Mouse (Mus musculus) forebrain, embryonic 16.5 days (tissue): ENCODE measurements around the gene Inpp4b. TPM values are rescaled to one million over a fixed set of nuclear protein-coding genes. Genes with fewer than 3 reads are reported as not detected.

Experiments
- ATAC-seq: fragments of 200-750 bp; cut with Nextera tagmentation; 2 replicates; pipeline ENCODE4 v1.8.0; 2017; ENCODE audit warnings: mild to moderate bottlenecking, moderate library complexity
- H3K27ac ChIP-seq: fragments of 300-500 bp; sonication (generic); 2 replicates; pipeline ENCODE4 v1.5.1; 2014; ENCODE audit warnings: low read length, control low read depth
- H3K27me3 ChIP-seq: fragments of 300-500 bp; sonication (generic); replicated peaks from 2 replicates; pipeline ENCODE4 v1.6.1; 2014; ENCODE audit warnings: low read length; ENCODE audit not compliant: control insufficient read depth, insufficient read depth
- H3K36me3 ChIP-seq: fragments of 300-500 bp; sonication (generic); 2 replicates; pipeline ENCODE4 v1.6.1; 2014; ENCODE audit not compliant: control insufficient read depth, insufficient read depth
- H3K4me1 ChIP-seq: fragments of 300-500 bp; sonication (generic); replicated peaks from 2 replicates; pipeline ENCODE4 v1.6.1; 2014; ENCODE audit warnings: low read length; ENCODE audit not compliant: control insufficient read depth, insufficient read depth
- H3K4me2 ChIP-seq: fragments of 300-500 bp; sonication (generic); 2 replicates; pipeline ENCODE4 v1.6.1; 2014; ENCODE audit warnings: mild to moderate bottlenecking, low read length, control low read depth
- H3K4me3 ChIP-seq: fragments of 300-500 bp; sonication (generic); replicated peaks from 2 replicates; pipeline ENCODE4 v1.5.1; 2014; ENCODE audit warnings: mild to moderate bottlenecking, low read length, control low read depth
- H3K9ac ChIP-seq: fragments of 300-500 bp; sonication (generic); replicated peaks from 2 replicates; pipeline ENCODE4 v1.6.1; 2014; ENCODE audit warnings: low read depth, low read length, control low read depth
- H3K9me3 ChIP-seq: fragments of 300-500 bp; sonication (generic); 2 replicates; pipeline ENCODE4 v1.6.1; 2016; ENCODE audit warnings: low read length; ENCODE audit not compliant: control insufficient read depth
- WGBS: fragments of 180-500 bp; shearing (Covaris S2); extraction: QIAGEN DNeasy Blood & Tissue Kit; methylation state at CpG from one replicate; pipeline ENCODE4 v1.1.7; 2014; 5-methylcytosine and 5-hydroxymethylcytosine counted together
- polyA plus RNA-seq: library from polyadenylated mRNA; unstranded; fragments of >200 nt; fragmentation: Nextera tagmentation; extraction: Ambion mirVana; gene quantifications from 2 replicates; pipeline ENCODE4 v1.2.1, GENCODE M21; 2015

Inpp4b gene
- polyA plus RNA-seq, 1 experiment from 2014 or later, result 6.5 TPM

DNA sequence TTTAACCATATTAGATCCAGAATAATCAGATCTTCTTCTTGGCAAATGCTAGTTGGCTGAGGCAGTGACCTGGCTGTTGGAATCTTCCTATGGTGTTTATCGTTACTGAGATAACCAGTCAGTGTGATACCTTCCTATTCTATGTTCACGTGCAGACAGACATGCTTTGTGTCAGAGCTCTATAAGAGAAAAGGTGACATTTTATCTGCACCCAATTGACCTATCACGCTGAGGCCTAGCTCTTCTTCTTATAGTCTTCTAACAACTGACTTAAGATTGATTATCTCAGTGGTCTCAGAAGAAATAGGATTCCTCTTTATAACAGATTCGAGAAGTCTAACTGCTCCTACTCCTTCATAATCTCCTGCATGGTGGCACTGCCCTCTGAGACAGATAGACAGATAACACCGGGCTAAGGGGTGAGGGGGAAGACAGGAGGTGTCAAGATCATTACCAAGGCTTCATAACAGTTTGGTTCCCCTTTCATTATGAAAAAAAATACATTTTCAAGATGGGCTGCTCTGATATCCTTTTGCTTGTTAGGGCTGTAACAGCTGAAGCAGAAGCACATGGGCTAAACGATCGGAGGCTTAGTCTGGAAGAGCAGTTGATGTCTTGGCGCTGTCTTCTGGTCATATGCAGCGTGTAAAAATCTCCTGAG, 431.1 kb downstream of the Inpp4b start:
- Histone ChIP-seq H3K4me2 (no peak overlapping the region), H3K36me3 (no peaks in the 10 kb centered on the region), H3K4me1 (peaks cover 3% of the 10 kb centered on the region; the same call in 1 of the 2 replicates), H3K9ac (no peak overlapping the region), H3K27me3 (0 out of 2 replicates have a peak, but pooled peaks cover 2% of the 10 kb centered on the region), H3K27ac (no peak overlapping the region), H3K4me3 (no peak overlapping the region), H3K9me3 (no peaks in the 10 kb centered on the region)
- no peak for ATAC-seq
- WGBS, result 84% methylated on average over 9 of the region's 9 CpGs

DNA sequence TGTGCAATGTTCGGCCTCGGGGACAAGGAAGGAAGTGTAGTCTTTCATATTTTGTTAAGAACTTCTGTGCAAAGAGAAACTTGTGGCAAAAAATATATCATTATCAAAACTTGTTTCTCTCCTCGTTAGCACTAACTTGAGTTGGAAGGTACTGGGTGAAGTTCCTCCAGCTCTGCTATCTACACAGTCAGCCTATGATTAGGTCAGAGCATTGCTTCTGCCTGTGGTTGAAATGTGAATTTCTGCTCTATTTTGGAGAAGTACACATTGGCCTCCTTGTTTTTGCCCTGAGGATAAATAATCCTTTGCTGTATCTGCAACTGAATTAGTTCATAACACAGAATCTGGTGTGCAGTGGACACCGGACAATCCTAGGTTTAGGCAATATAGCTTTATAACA, 431.7 kb downstream of the Inpp4b start:
- no peak for ATAC-seq
- Histone ChIP-seq H3K4me3 (no peak overlapping the region), H3K4me1 (peaks cover 3% of the 10 kb centered on the region; the same call in 1 of the 2 replicates), H3K27ac (no peak overlapping the region), H3K9ac (no peak overlapping the region), H3K9me3 (no peaks in the 10 kb centered on the region), H3K27me3 (0 out of 2 replicates have a peak, but pooled peaks cover 2% of the 10 kb centered on the region), H3K36me3 (no peaks in the 10 kb centered on the region), H3K4me2 (no peak overlapping the region)
- 86% methylated on average over 4 of the region's 4 CpGs for WGBS

GRCm38 (mm10) chr8:81774454-81774853, 432.1 kb downstream of the Inpp4b start:
- Histone ChIP-seq H3K4me1 (peaks cover 3% of the 10 kb centered on the region; the same call in 1 of the 2 replicates), H3K36me3 (no peaks in the 10 kb centered on the region), H3K9ac (no peak overlapping the region), H3K27ac (no peak overlapping the region), H3K9me3 (no peaks in the 10 kb centered on the region), H3K27me3 (0 out of 2 replicates have a peak, but pooled peaks cover 2% of the 10 kb centered on the region), H3K4me2 (no peak overlapping the region), H3K4me3 (no peak overlapping the region)
- no peak for ATAC-seq
- 85% methylated on average over 1 of the region's 1 CpGs for WGBS

DNA sequence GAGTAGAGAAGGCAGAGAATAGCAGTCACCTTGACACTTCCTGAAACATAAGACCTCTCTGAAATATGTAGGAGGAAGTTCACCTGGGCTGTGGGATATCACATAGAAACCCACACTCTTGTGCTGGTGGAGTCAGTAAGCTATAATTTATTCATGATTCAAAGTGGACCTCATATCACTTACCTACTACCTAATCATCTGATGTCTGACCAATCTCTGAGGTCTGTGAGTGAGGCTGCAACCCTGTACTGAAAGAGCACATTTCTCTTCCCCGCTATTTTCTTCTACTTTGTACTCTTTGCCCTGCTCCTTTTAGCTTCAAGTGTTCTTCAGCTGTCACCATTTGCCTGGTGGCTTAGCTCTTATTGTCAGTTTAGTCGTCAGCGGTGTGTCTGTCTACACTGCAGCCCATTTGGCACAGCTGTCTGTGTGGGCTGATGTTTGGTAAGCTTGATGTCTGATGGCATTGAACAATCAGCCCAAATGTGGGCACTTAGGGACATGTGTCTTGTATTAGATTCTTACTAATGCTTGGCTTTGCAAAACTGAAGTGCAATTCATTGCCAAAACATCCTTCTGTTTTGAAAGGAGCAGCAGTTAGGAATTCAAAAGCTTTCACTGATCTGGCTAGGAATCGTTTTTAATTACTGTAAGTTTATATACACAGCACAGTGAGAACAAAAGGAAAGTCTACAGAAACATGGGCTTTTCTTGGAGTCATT, 434.3 kb downstream of the Inpp4b start:
- WGBS, result 41% methylated on average over 4 of the region's 4 CpGs
- peaks cover 3% of the 10 kb centered on the region; the same call in 1 of the 2 replicates for H3K4me1 ChIP-seq
- 0 out of 2 replicates have a peak, but pooled peaks cover 2% of the 10 kb centered on the region for H3K27me3 ChIP-seq
- ATAC-seq, result peak; percentile 40
- H3K4me3 ChIP-seq, result no peak overlapping the region
- no peak overlapping the region for H3K27ac ChIP-seq
- H3K9me3 ChIP-seq, result no peaks in the 10 kb centered on the region
- H3K36me3 ChIP-seq, result no peaks in the 10 kb centered on the region
- no peak overlapping the region for H3K9ac ChIP-seq
- no peak overlapping the region for H3K4me2 ChIP-seq

- WGBS, result 90% methylated on average over 1 of the region's 1 CpGs
Measured at GRCm38 (mm10) chr8:81777704-81778103, 435.3 kb downstream of the Inpp4b start.

DNA sequence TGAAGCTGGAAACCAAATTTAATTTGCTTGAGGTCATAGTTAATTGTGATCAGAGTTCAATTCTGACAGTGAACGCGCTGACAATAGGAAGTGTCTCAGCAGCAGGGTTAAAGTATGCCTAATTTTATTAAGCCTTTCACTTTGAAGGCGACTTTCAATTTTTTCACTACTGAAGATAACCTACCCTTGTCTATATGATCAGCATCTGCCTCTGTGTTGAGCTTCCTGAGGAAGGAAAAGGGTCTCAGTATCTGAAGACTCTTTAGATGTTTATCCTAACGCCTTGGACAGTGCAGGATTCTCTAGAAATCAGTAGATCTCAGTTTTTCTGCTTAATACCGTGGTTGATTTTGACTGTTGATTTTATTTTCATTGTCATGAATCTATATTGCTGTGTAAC, 437.1 kb downstream of the Inpp4b start:
- no peak overlapping the region for H3K9ac ChIP-seq
- no peak for ATAC-seq
- 90% methylated on average over 5 of the region's 5 CpGs for WGBS
- H3K4me2 ChIP-seq, result no peak overlapping the region
- no peaks in the 10 kb centered on the region for H3K27me3 ChIP-seq
- H3K4me3 ChIP-seq, result no peak overlapping the region
- peaks cover 3% of the 10 kb centered on the region; the same call in 1 of the 2 replicates for H3K4me1 ChIP-seq
- no peaks in the 10 kb centered on the region for H3K9me3 ChIP-seq
- H3K27ac ChIP-seq, result no peak overlapping the region
- H3K36me3 ChIP-seq, result no peaks in the 10 kb centered on the region

More at GRCm38 (mm10) chr8:81777704-81778103, 435.3 kb downstream of the Inpp4b start:
- H3K36me3 ChIP-seq, result no peaks in the 10 kb centered on the region
- H3K9me3 ChIP-seq, result no peaks in the 10 kb centered on the region
- H3K27ac ChIP-seq, result no peak overlapping the region
- peaks cover 3% of the 10 kb centered on the region; the same call in 1 of the 2 replicates for H3K4me1 ChIP-seq
- ATAC-seq, result no peak
- no peak overlapping the region for H3K9ac ChIP-seq
- H3K27me3 ChIP-seq, result 0 out of 2 replicates have a peak, but pooled peaks cover 2% of the 10 kb centered on the region
- H3K4me2 ChIP-seq, result no peak overlapping the region
- H3K4me3 ChIP-seq, result no peak overlapping the region

GRCm38 (mm10) chr8:81780166-81780565, 437.8 kb downstream of the Inpp4b start:
- H3K4me2 ChIP-seq, result no peak overlapping the region
- H3K9ac ChIP-seq, result no peak overlapping the region
- H3K4me3 ChIP-seq, result no peak overlapping the region
- 91% methylated on average over 6 of the region's 6 CpGs for WGBS
- H3K9me3 ChIP-seq, result no peaks in the 10 kb centered on the region
- no peaks in the 10 kb centered on the region for H3K27me3 ChIP-seq
- ATAC-seq, result no peak
- no peak overlapping the region for H3K27ac ChIP-seq
- no peaks in the 10 kb centered on the region for H3K36me3 ChIP-seq
- peaks cover 3% of the 10 kb centered on the region; the same call in 1 of the 2 replicates for H3K4me1 ChIP-seq

DNA sequence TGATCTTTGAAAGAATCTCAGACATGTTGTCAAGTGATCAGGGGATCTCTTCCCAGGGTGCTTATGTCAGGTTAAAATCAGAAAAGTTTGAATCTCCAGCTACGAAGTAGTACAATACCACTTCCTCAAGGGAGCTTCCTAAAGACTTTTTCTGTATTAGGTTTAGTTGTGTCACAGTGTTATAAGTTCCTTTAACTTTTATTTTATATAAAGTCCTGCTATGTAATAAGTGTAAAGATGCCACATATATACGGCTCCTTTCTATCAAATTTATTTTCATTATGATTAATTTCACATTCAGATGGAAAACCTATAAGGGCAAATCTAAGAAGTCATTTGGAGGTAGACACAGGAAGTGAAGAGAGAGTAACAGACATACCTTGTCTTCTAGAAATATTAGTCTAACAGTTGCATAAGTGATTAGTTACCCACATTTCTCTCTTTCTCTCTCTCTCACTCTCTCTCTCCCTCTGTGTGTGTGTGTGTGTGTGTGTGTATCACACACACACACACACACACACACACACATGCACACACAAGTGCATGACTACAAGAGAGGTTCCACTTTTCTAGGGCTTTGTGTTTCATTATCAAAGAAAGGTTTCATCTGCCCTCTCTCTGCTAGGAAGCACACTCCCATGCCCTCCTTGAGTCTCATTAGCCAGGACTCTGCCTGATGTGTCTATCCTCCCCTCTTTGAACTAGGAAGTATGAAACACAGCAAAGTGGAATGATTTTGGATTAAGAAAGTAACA, 438.7 kb downstream of the Inpp4b start:
- Histone ChIP-seq H3K9me3 (no peaks in the 10 kb centered on the region), H3K4me1 (peaks cover 3% of the 10 kb centered on the region; the same call in 1 of the 2 replicates), H3K9ac (no peak overlapping the region), H3K4me3 (no peak overlapping the region), H3K27ac (no peak overlapping the region), H3K27me3 (no peaks in the 10 kb centered on the region), H3K36me3 (no peaks in the 10 kb centered on the region), H3K4me2 (no peak overlapping the region)
- WGBS, result 94% methylated on average over 2 of the region's 2 CpGs
- ATAC-seq, result no peak

- Histone ChIP-seq H3K9me3 (no peaks in the 10 kb centered on the region), H3K4me1 (no peaks in the 10 kb centered on the region), H3K36me3 (no peaks in the 10 kb centered on the region), H3K27me3 (no peaks in the 10 kb centered on the region), H3K4me2 (no peak overlapping the region), H3K9ac (no peak overlapping the region), H3K27ac (no peak overlapping the region), H3K4me3 (no peak overlapping the region)
- 79% methylated on average over 4 of the region's 4 CpGs for WGBS
- no peak for ATAC-seq
Measured at GRCm38 (mm10) chr8:81782781-81783180, 440.4 kb downstream of the Inpp4b start.
